Mouse (Mus musculus) neural tube, embryonic 11.5 days (tissue): ENCODE measurements at regions not wholly inside any gene's neighbourhood (a gene's known extent, or its start where the extent isn't known, plus 50 kb on each side); places are given as distances from the start of the nearest gene placed in this dataset.

Experiments
- ATAC-seq: fragments of 200-750 bp; cut with Nextera tagmentation; 2 replicates; pipeline ENCODE4 v1.8.0; 2017; ENCODE audit warnings: moderate number of reproducible peaks, mild to moderate bottlenecking, moderate TSS enrichment, moderate library complexity; ENCODE audit not compliant: insufficient read depth, low FRiP score, low TSS enrichment
- DNase-seq: peaks from one replicate; pipeline ENCODE4 v3.0.0-alpha.2; 2015; ENCODE audit warnings: low spot score
- H3K27ac ChIP-seq: fragments of 300-500 bp; sonication (generic); 2 replicates; pipeline ENCODE4 v1.5.1; 2014; ENCODE audit warnings: low read depth, mild to moderate bottlenecking, low read length
- H3K27me3 ChIP-seq: fragments of 300-500 bp; sonication (generic); 2 replicates; pipeline ENCODE4 v1.6.1; 2014; ENCODE audit warnings: mild to moderate bottlenecking, low read length, mixed read lengths; ENCODE audit not compliant: control insufficient read depth, insufficient read depth
- H3K36me3 ChIP-seq: fragments of 300-500 bp; sonication (generic); 2 replicates; pipeline ENCODE4 v1.6.1; 2014; ENCODE audit warnings: mild to moderate bottlenecking, low read length, moderate library complexity, mixed read lengths; ENCODE audit not compliant: control insufficient read depth, insufficient read depth
- H3K4me1 ChIP-seq: fragments of 300-500 bp; sonication (generic); 2 replicates; pipeline ENCODE4 v1.6.1; 2014; ENCODE audit warnings: low read length, mixed read lengths; ENCODE audit not compliant: control insufficient read depth, insufficient read depth
- H3K4me2 ChIP-seq: fragments of 300-500 bp; sonication (generic); 2 replicates; pipeline ENCODE4 v1.6.1; 2014; ENCODE audit warnings: low read depth, mild to moderate bottlenecking, moderate library complexity
- H3K4me3 ChIP-seq: fragments of 300-500 bp; sonication (generic); 2 replicates; pipeline ENCODE4 v1.5.1; 2014; ENCODE audit warnings: low read depth, low read length
- H3K9ac ChIP-seq: fragments of 300-500 bp; sonication (generic); 2 replicates; pipeline ENCODE4 v1.6.1; 2014; ENCODE audit warnings: mild to moderate bottlenecking, low read length
- H3K9me3 ChIP-seq: fragments of 300-500 bp; sonication (generic); 2 replicates; pipeline ENCODE4 v1.6.1; 2016; ENCODE audit warnings: low read length; ENCODE audit not compliant: control insufficient read depth
- WGBS: fragments of 180-500 bp; shearing (Covaris S2); extraction: QIAGEN DNeasy Blood & Tissue Kit; methylation state at CpG from one replicate; pipeline ENCODE4 v1.1.7; 2014; 5-methylcytosine and 5-hydroxymethylcytosine counted together

DNA sequence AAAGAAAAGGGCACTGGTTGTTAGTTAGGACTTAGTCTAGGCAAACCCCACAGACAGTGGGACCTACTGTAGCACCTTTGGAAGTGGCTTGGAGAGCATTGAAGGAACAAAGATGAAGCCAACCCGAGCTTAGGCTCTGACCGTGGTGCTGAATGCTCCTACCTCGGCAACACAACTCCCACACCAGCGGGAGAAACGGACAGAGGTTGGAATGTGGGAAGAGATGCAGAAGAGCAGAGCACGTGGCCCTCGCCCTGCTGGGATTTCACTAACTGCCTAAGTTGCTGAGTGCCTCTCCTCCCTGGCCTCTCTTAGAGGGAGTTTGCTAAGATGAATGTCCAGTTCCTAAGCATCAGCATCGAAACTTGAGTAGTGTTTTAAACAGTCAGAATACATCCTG lies 94.1 kb upstream of the Klf14 start:
- Histone ChIP-seq H3K4me1 (no peaks in the 10 kb centered on the region), H3K9ac (no peak overlapping the region), H3K27ac (no peak overlapping the region), H3K4me3 (no peak overlapping the region), H3K27me3 (no peaks in the 10 kb centered on the region), H3K36me3 (no peaks in the 10 kb centered on the region), H3K9me3 (no peaks in the 10 kb centered on the region), H3K4me2 (no peak overlapping the region)
- 12% methylated on average over 8 of the region's 8 CpGs for WGBS
- peak; percentile 43 for DNase-seq
- ATAC-seq = no peak

DNA sequence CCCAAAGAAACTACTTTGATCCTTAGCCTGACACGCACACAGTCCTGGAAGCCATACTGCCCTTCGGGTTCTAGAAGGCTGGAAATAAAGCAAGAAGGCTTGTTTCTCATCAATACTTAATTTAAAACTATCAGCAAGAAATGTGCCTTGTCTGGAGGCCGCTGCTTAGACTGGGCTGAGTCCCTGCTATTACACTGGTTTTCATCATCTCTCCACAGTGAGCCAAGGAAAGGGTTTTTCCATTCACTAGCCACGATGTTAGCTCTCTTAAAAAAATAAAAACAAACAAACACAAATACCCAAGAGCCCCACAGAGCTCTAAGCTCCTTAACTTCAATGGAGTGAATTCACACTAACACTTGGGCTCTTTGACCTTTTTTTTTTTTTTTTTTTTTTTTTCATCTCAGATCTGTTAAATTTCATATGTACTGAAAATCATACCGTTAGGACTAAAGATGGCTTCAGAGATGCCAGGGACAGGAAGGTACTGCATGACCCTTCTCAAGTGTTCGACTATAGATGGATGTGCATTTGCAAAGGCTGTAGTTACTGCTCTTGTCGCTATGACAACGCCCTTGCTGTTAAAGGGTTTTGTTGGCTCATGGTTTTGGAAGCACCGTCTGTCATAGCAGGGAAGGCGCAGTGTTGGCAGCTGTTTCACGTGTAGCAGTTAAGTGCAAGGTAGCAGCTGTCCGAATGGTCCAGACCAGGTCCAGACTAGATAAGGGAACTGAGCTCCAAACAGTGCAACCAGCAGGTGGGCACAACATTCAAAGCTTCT lies 98.1 kb upstream of the Klf14 start:
- H3K27me3 ChIP-seq = no peaks in the 10 kb centered on the region
- ATAC-seq (no peak), DNase-seq (no peak)
- no peak overlapping the region for H3K27ac ChIP-seq
- H3K36me3 ChIP-seq = no peaks in the 10 kb centered on the region
- no peaks in the 10 kb centered on the region for H3K9me3 ChIP-seq
- 78% methylated on average over 12 of the region's 12 CpGs for WGBS
- H3K4me1 ChIP-seq = no peaks in the 10 kb centered on the region
- H3K9ac ChIP-seq = no peak overlapping the region
- H3K4me2 ChIP-seq = no peak overlapping the region
- no peak overlapping the region for H3K4me3 ChIP-seq

DNA sequence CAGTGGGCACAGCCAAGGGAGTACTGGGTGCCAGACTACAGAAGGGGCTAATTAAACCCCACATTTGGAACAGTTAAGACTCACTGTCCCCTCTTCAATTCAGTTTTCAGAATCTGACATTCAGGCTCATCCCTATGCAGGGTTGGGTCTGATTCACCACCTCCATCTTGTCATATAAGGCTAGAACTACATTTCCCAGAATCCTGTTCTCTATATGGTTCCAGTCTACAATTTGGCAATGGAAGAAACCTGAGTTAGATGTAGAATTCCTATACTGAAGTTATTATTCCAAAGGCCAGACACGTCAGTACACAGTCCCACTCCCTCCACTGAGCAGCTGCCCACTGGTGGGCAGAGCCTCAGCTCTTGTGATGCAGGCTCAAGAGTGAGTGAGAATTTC lies 99.4 kb upstream of the Klf14 start:
- Histone ChIP-seq H3K4me2 (no peak overlapping the region), H3K36me3 (no peaks in the 10 kb centered on the region), H3K27me3 (no peaks in the 10 kb centered on the region), H3K4me3 (no peak overlapping the region), H3K9me3 (no peaks in the 10 kb centered on the region), H3K4me1 (no peaks in the 10 kb centered on the region), H3K9ac (no peak overlapping the region), H3K27ac (no peak overlapping the region)
- ATAC-seq (no peak), DNase-seq (no peak)
- 84% methylated on average over 1 of the region's 1 CpGs for WGBS

DNA sequence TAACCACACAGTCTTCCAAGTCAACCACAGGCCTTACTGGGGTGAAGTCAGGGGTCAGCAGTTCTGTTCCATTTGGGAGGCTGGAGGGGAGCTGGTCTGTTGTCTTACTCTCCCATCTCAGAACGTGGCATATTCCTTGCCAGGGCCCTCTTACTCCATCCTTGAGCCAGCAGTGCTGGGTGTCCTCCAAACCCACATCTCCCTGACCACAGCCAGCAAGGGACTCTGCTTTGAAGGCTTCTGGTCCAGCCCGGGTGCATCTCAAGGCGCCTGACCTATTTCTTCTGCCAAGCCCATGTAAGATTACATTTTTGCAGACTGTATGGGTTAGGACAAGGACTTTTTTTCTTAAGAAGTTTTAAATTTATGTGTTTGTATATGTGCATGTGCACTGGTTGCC lies 100.1 kb upstream of the Klf14 start:
- Histone ChIP-seq H3K4me3 (no peak overlapping the region), H3K36me3 (no peaks in the 10 kb centered on the region), H3K9me3 (no peaks in the 10 kb centered on the region), H3K4me2 (no peak overlapping the region), H3K27ac (no peak overlapping the region), H3K27me3 (no peaks in the 10 kb centered on the region), H3K4me1 (no peaks in the 10 kb centered on the region), H3K9ac (no peak overlapping the region)
- DNase-seq = no peak
- WGBS = 93% methylated on average over 3 of the region's 3 CpGs
- ATAC-seq = no peak

DNA sequence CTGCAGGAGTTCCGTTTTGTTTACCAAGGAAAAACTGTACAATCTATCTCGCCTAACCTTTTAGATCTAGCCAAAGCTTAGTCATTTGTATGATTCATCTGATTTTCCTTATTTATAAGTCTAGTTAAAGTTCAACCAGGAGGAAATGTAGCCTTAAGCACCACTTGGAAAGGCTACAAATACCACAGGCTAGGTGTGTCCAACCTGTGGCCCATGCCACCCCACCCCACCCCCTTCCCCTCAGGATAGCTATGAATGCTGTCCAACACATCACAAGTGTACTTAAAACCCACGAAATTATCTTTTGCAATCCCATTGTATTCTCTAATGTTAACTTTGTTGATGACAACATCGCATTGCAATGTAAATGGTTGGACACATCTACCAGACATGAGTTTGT lies 102.9 kb upstream of the Klf14 start:
- Histone ChIP-seq H3K9ac (no peak overlapping the region), H3K9me3 (no peaks in the 10 kb centered on the region), H3K36me3 (no peaks in the 10 kb centered on the region), H3K27me3 (no peaks in the 10 kb centered on the region), H3K27ac (no peak overlapping the region), H3K4me3 (no peak overlapping the region), H3K4me2 (no peak overlapping the region), H3K4me1 (no peaks in the 10 kb centered on the region)
- ATAC-seq (no peak), DNase-seq (no peak)
- WGBS = 88% methylated on average over 4 of the region's 4 CpGs

DNA sequence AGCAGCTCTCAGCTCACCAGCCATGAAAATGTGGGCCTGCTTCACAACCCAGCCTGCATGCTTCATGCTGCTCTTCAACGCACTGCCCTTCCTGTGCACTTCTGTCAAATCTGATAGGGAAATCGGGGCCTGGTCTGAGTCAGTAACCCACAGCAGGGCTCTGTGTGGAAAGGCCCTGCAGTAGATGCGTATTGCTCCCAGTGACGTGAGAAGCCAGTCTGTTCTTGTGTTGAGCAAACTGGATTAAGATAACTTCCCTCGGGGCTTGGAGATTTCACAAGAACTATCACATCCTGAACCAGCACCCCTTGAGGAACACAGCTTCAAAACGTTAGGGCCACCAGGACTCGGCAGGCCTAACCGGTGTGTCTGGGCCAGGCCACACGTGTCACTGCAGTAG lies 106.5 kb upstream of the Klf14 start:
- 81% methylated on average over 9 of the region's 9 CpGs for WGBS
- no peak overlapping the region for H3K4me3 ChIP-seq
- DNase-seq (no peak), ATAC-seq (no peak)
- H3K9ac ChIP-seq = no peak overlapping the region
- no peaks in the 10 kb centered on the region for H3K4me1 ChIP-seq
- no peaks in the 10 kb centered on the region for H3K36me3 ChIP-seq
- H3K4me2 ChIP-seq = no peak overlapping the region
- no peaks in the 10 kb centered on the region for H3K27me3 ChIP-seq
- no peaks in the 10 kb centered on the region for H3K9me3 ChIP-seq
- no peak overlapping the region for H3K27ac ChIP-seq

DNA sequence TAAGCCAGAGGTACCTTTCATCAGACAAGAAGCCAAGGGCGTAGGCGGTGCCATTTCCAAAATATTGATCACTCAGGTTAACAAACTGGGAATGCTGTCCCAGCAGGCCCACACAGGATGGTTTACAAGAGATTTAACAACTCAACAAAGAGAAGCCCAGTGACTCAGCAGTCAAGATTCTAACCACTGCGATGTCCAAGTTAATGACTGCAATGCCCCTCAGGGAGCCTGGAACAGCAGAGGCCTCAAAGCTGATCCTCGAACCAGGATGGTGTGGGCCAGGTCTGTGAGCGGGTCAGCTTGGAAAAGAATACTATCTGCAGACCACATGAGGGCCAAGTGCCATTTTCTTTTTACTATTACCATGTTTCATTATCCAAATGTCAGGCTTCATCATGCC lies 108.0 kb upstream of the Klf14 start:
- Histone ChIP-seq H3K36me3 (no peaks in the 10 kb centered on the region), H3K27ac (no peak overlapping the region), H3K9me3 (no peaks in the 10 kb centered on the region), H3K9ac (no peak overlapping the region), H3K4me3 (no peak overlapping the region), H3K4me1 (no peaks in the 10 kb centered on the region), H3K27me3 (no peaks in the 10 kb centered on the region), H3K4me2 (no peak overlapping the region)
- WGBS = 84% methylated on average over 5 of the region's 5 CpGs
- ATAC-seq (no peak), DNase-seq (no peak)

GRCm38 (mm10) chr6:31067453-31067852 lies 108.6 kb upstream of the Klf14 start:
- DNase-seq = no peak
- WGBS = 86% methylated on average over 7 of the region's 7 CpGs
- Histone ChIP-seq H3K9ac (no peak overlapping the region), H3K27me3 (no peaks in the 10 kb centered on the region), H3K4me2 (no peak overlapping the region), H3K27ac (no peak overlapping the region), H3K36me3 (no peaks in the 10 kb centered on the region), H3K4me3 (no peak overlapping the region), H3K4me1 (no peaks in the 10 kb centered on the region), H3K9me3 (no peaks in the 10 kb centered on the region)
- ATAC-seq = no peak

- Histone ChIP-seq H3K4me2 (no peak overlapping the region), H3K36me3 (no peaks in the 10 kb centered on the region), H3K4me1 (no peaks in the 10 kb centered on the region), H3K27me3 (no peaks in the 10 kb centered on the region), H3K4me3 (no peak overlapping the region), H3K9me3 (no peaks in the 10 kb centered on the region), H3K9ac (no peak overlapping the region), H3K27ac (no peak overlapping the region)
- DNase-seq = no peak
- 81% methylated on average over 13 of the region's 13 CpGs for WGBS
- no peak for ATAC-seq
Observed at GRCm38 (mm10) chr6:31069243-31069642, 110.4 kb upstream of the Klf14 start.
